In genomic region chr13:46273453-46274110, GRCm38 (mm10) we compare ENCODE assay signal across 9 mouse cellular contexts. TPM values are rescaled to one million over a fixed set of nuclear protein-coding genes. Genes with fewer than 3 reads are reported as not detected.
DNase-seq lines count a peak whose midpoint lies in the region; ATAC-seq and TF ChIP-seq lines count a peak whose summit lies in the region.
"Had no signal": no experiment of that assay in that cellular context is flagged by ENCODE, and none has a peak within 500 bp of the region (broad histone marks: within the 10 kb centered on the region; RNA-seq: fewer than 3 reads in every experiment).

TSS of gene Stmnd1 (plus strand) at chr13:46273721.

- intact Hi-C loops in heart, postnatal 14 days (cut with DNase I) = no loop called here

- ATAC-seq in embryonic facial prominence, embryonic 13.5 days (ENCODE audit: insufficient number of reproducible peaks, insufficient read depth, low FRiP score, low TSS enrichment, low read depth) = peak; percentile 59; the same call in 1 of the 2 replicates
- ATAC-seq in liver, embryonic 14.5 days (ENCODE audit: insufficient read depth) = no peak

- WGBS in embryonic facial prominence, embryonic 13.5 days = 6% methylated on average over 6 of the region's 8 CpGs
- 16% methylated on average over 8 of the region's 8 CpGs for WGBS in liver, embryonic 14.5 days (ENCODE audit: insufficient replicate concordance)

- DNase-seq in embryo, embryonic 10 days (ENCODE audit: low spot score) = peak; percentile 27
- DNase-seq in heart, postnatal 14 days = peak; percentile 16 to 41
- DNase-seq in liver, embryonic 14.5 days (ENCODE audit: low read depth in 3 of 3, low spot score in 3 of 3) = no peak
- DNase-seq in skeletal muscle tissue, adult 2 months (ENCODE audit: low read depth, low spot score) = peak; percentile 23
- no peak for DNase-seq in T-cell, adult 2 months (ENCODE audit: low spot score)
- DNase-seq in cerebellum, adult 11-12 months = no peak
- no peak for DNase-seq in layer of hippocampus, postnatal 36 days

- TF ChIP-seq EP300 in liver, embryonic 14.5 days (IDR thresholded peaks at IDR 0.05; ENCODE audit: low read depth) = no peak

- no peak for TF ChIP-seq CTCF in liver, embryonic 14.5 days (IDR thresholded peaks at IDR 0.05; ENCODE audit: low read depth)

- no peaks in the 10 kb centered on the region for H3K9me3 ChIP-seq in embryonic facial prominence, embryonic 13.5 days
- no peaks in the 10 kb centered on the region for H3K9me3 ChIP-seq in liver, embryonic 14.5 days (ENCODE audit: control insufficient read depth, low read length)
- H3K9me3 ChIP-seq: megakaryocyte, embryonic 14.5 days had no signal

- peak within 1 kb of the TSS; percentile 26 for H3K4me3 ChIP-seq in embryonic facial prominence, embryonic 13.5 days
- H3K4me3 ChIP-seq in liver, embryonic 14.5 days (ENCODE audit: insufficient read depth in 1 of 2, low read depth in 2 of 2, low read length in 2 of 2) = no peak within 1 kb of the TSS
- H3K4me3 ChIP-seq: megakaryocyte, embryonic 14.5 days had no signal

- H3K4me1 ChIP-seq in embryonic facial prominence, embryonic 13.5 days = peaks cover 25% of the 10 kb centered on the region
- H3K4me1 ChIP-seq in liver, embryonic 14.5 days (replicated peaks; ENCODE audit: control insufficient read depth in 2 of 2, insufficient read depth in 2 of 2, low read length in 1 of 2) = peaks cover 0 to 8% of the 10 kb centered on the region in 2 experiments; a peak in 1 of 4 replicates

- no peaks in the 10 kb centered on the region for H3K27me3 ChIP-seq in embryonic facial prominence, embryonic 13.5 days
- no peaks in the 10 kb centered on the region for H3K27me3 ChIP-seq in liver, embryonic 14.5 days (ENCODE audit: control insufficient read depth, insufficient read depth, low read length)

- H3K9ac ChIP-seq in embryonic facial prominence, embryonic 13.5 days = peak within 1 kb of the TSS; percentile 49
- H3K9ac ChIP-seq in liver, embryonic 14.5 days (replicated peaks) = no peak within 1 kb of the TSS

- no peaks in the 10 kb centered on the region for H3K36me3 ChIP-seq in embryonic facial prominence, embryonic 13.5 days
- H3K36me3 ChIP-seq in liver, embryonic 14.5 days (replicated peaks; ENCODE audit: control insufficient read depth, insufficient read depth, low read depth) = no peaks in the 10 kb centered on the region

- peak within 1 kb of the TSS; percentile 74 for H3K27ac ChIP-seq in embryonic facial prominence, embryonic 13.5 days
- no peak within 1 kb of the TSS for H3K27ac ChIP-seq in liver, embryonic 14.5 days

- H3K4me2 ChIP-seq in embryonic facial prominence, embryonic 13.5 days = peak within 1 kb of the TSS; percentile 57
- H3K4me2 ChIP-seq in liver, embryonic 14.5 days (ENCODE audit: low read depth) = peak within 1 kb of the TSS; percentile 26

RNA-seq across cellular contexts. Expression of gene Stmnd1, which starts in this region (rescaled TPM):
- not detected in 2 replicates for polyA plus RNA-seq in embryonic facial prominence, embryonic 13.5 days (2015; fragmentation: Nextera tagmentation; extraction: Ambion mirVana)
- under 1 TPM; 0.22 to 0.55 TPM for total RNA-seq in heart, postnatal 14 days (2021)
- polyA plus RNA-seq in liver, embryonic 14.5 days (2012; rRNA removed) = not detected in 2 replicates
- not detected in 2 replicates for polyA plus RNA-seq in liver, embryonic 14.5 days (2014; fragmentation: Nextera tagmentation; extraction: Ambion mirVana)
- total RNA-seq in layer of hippocampus, postnatal 36 days (2021) = not detected

Comparison
In these comparisons a context has a peak if more than half of its experiments do, and no peak if none do; other contexts are left out.
1. Peak in ATAC-seq, H3K4me3 ChIP-seq, H3K27ac ChIP-seq, H3K9ac ChIP-seq and H3K4me2 ChIP-seq in embryonic facial prominence, embryonic 13.5 days; RNA of the gene not detected or under 1 TPM.
2. Peak in DNase-seq in heart, postnatal 14 days; RNA of the gene not detected or under 1 TPM.
3. DNase-seq: peak in embryo, embryonic 10 days (single experiment) and skeletal muscle tissue, adult 2 months (single experiment); none in liver, embryonic 14.5 days (0 of 3), T-cell, adult 2 months (single experiment), cerebellum, adult 11-12 months (single experiment) and layer of hippocampus, postnatal 36 days (0 of 2).